Mouse (Mus musculus) embryonic fibroblast, embryonic 13.5 days (primary cell): ENCODE measurements around the gene Adgrb3.

Experiments used
- CTCF ChIP-seq: IDR thresholded peaks from 2 replicates; pipeline ENCODE4 v1.5.1; 2011; ENCODE audit warnings: mild to moderate bottlenecking, control low read depth, low read length, moderate library complexity, borderline replicate concordance; ENCODE audit not compliant: insufficient read depth
- POLR2A ChIP-seq: IDR thresholded peaks from 2 replicates; pipeline ENCODE4 v1.6.1; 2011; ENCODE audit warnings: low read depth, mild to moderate bottlenecking, control low read depth, low read length, moderate library complexity

- TF ChIP-seq CTCF (no peak), POLR2A (no peak)
Observed at GRCm38 (mm10) chr1:25166036-25166796, 663.3 kb downstream of the Adgrb3 start.
